Mouse (Mus musculus) 3T3-L1 (cell line): Measurements from ENCODE around the gene Ret.

Experiments used
- DNase-seq: peaks from one replicate; pipeline ENCODE4 v3.0.0-alpha.2; 2015; ENCODE audit warnings: low read depth, low spot score

Gene Ret

DNA sequence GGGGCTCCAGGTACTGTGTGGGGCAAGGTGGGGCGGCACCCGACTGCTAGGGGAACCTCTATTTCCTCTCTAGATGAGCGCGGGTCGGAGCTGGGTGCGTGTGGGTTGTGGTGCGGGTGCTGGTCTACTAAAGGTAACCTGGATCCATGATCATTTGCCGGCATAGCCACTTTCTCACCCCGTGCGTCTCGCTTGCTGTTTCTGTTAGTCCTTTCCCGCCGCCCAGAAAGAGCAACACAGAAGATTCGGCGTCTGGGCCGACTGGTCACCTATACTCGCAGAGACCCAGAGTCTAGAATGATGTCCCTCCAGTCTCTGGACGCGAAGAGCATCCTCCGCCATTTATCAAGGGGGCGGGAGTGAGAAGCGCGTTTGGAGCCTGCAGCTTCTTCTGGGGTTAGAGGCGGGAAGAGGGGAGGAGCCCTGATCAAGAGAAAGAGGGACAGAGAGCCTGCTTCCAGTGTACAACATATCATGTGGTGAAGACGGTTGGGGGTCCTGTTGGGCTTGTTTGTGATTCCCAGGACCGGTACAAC, at the start of gene Ret:
Ret (minus strand) TSS at position 279 of the 536 bp plus-strand sequence.
- no peak for DNase-seq

DNA sequence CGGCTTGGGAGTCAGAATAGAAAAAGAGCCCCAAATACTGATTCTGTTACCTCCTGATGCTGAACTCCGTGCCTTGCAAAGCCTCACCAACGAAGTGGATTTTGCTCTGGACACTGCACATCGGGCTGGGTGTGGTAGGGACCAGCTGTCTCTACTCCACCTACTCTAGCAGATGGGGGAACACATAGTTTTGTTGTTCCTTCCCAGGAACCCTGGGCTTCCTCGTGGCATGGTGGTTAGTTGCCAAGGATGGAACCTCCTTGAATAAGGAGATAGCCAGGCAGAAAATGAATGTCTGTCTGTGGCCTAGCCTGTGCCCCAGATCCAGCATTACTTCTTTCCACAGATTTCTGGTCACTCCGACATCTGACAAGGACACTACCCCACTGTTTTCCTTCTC, 49.6 kb upstream of the Ret start:
- no peak for DNase-seq

DNA sequence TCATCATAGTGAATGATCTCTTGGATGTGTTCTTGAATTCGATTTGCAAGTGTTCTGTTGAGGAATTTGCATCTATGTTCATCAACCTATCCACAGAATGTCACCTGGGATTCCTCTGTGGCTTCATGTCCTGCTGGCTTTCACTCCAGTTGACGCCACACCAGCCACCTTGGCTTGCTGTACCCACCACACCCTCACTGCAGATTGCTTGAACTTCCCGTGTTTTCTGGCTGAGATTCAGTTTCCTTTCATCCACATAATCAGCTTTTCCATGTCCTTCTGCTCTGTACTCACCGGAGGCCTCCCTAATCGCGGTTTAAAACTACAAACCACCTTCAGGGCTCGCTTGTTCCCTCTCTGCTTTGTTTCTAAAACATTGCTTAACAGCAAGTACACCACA, 46.6 kb upstream of the Ret start:
- no peak for DNase-seq

- no peak for DNase-seq
These were observed 45.4 kb upstream of the Ret start for GRCm38 (mm10) chr6:118242941-118243340.

GRCm38 (mm10) chr6:118226072-118226471, 28.6 kb upstream of the Ret start:
- DNase-seq, result no peak

- DNase-seq, result no peak
These were observed 25.0 kb upstream of the Ret start for GRCm38 (mm10) chr6:118222471-118222870.

- no peak for DNase-seq
These were observed 18.2 kb upstream of the Ret start for GRCm38 (mm10) chr6:118215676-118216075.

DNA sequence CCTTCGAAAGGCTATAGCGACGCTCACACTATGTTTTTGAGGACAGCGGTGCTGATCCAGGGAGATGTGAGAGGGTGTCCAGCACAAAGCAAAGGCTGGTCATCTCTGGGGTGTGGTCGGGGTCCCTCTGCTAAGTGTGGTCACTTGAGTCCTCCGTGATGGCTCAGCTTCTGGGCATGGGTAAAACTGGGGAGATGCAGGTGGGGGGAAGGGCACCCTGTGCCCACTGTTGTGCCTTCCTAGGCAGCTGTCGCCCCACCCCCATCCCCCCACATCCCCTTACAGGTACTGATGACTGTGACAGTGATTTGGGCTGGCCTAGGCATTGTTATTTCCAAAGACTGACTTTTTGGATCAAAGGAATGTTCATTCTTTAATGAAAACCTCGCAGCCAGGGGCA, 10.8 kb upstream of the Ret start:
- no peak for DNase-seq

DNA sequence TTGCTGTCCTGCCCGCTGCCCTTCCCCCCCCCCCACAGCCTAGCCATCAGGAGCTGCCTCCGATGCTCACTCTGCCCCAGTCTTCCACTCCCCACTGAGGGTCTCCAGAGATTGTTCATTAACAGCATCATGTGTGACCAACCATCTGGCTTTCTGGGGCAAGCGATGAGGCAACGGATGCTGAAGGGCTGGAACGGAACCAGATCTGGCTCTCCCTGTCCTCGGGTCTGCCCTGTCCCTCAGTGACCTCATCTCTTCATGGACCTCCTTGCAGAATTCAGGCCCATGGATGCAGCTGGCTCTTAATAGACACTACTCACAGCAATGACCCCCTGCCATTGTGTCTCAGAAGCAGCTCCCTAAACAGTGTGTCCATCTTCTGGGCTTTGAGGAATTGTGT, 8.9 kb upstream of the Ret start:
- DNase-seq, result no peak

DNA sequence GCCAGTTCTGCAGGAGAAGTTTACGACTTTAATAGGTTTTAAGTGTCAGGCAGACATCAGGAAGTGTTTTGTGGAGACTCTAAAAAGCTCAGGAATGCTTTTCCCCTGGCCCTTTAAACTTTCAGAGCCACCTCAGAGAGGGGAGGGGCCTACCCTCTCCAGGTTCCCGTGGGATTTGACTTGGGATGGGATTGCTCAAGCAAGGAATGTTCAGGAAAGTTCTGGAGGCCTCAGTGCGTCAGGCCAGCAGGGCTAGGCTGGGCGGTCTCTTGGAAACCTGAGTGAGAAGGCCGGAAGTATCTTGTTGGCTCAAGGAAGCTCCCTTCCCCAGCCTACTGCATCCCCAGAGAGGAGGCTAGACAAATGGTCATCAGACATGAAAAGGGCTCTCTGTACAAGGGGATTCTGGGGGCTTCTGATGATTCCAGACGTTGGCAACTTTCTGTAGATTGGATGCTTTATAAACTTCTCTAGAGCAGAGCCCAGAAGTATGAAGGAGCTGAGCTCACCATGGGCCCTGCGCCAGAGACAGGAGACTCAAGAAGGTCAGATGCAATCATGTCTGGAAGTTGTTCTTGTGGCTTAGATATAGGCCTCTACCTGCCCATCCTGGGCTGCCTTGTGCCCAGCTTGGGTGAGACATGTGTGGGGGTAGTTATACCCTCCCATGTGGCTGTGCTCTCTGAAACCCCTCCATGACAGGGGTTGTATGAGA, 7.8 kb upstream of the Ret start:
- peak; percentile 54 for DNase-seq

DNA sequence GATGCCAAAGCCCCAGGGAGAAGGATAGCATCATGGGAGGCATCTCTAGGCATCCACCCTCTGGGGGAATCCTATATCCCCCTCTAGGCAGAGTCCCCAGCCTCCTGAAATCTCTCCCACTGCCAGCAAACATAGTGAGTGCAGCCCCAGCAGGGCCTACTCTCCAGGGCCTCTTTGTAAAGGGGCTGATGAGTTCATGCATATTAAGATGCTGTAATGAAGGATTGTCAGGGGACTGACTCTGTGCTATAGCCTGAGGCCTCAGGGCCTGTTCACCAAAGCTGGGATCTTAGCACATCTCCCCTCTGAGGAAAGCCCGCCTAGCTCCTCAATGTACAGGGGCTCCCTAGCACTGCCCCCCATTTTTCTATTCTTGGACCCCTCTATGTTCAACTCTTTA, 6.6 kb upstream of the Ret start:
- no peak for DNase-seq

- DNase-seq, result no peak
These were observed 623 bp downstream of the Ret start for GRCm38 (mm10) chr6:118196751-118197439.

DNA sequence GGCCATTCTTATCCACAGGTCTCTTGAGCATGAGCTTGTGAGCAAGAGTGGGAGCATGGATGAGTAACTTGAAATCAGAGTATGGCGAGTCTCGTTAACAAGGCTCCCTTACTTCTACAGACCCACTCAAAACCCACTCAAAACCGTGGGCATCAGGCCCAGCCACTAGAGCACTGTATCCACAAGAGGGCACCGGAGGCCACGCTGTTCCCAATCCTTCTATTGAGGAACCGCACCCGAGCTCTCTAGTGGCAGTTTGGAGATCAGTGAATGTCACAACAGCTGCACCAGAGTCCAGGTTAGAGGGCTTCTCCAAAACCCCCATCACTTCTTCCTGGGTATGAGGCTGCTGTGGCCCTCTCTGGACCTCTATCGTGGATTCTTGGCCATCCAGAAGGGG, 2.4 kb downstream of the Ret start:
- peak; percentile 57 for DNase-seq

DNA sequence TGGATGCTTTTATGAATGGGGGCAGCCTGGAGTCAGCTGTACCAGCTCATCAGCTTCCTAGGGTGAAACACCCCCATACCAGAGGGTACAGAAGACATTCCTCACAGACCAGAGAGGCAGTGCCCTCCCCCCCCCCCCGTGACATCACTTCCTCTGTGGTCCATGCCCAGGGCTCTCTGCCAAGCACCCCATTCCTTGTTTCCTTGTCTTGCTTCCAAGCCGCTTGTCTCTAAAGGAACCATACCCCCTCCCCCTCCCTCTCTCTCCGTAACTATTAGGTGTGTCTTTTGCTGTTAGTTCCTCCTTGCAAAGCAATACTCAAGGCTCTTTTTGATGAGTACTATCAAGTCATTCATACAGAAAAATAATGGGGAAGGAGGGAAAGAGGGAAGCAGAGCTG, 4.6 kb downstream of the Ret start:
- no peak for DNase-seq

GRCm38 (mm10) chr6:118192199-118192598, 5.3 kb downstream of the Ret start:
- no peak for DNase-seq

GRCm38 (mm10) chr6:118189764-118190163, 7.8 kb downstream of the Ret start:
- no peak for DNase-seq

DNA sequence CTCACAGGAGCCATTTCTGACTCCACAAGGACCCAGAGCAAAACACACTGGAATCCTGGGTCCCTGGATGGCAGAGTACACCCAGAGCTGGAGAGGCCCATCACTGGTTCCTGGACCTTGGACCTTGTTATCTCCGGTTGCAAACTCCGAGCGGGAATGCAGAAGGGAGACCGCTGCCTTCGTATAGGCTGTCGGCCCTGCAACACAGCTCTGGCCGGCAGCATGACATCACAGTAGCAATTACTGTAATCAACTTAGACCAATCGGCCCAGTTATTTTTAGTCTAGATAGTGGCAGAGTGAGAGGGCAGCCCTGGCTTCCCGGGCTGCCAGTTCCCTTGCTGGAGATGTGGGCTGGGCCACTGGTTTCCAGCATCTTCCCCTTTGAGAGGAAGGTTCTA, 8.9 kb downstream of the Ret start:
- no peak for DNase-seq

- no peak for DNase-seq
These were observed 10.3 kb downstream of the Ret start for GRCm38 (mm10) chr6:118187285-118187641.

- DNase-seq, result no peak
These were observed 10.8 kb downstream of the Ret start for GRCm38 (mm10) chr6:118186620-118187284.

DNA sequence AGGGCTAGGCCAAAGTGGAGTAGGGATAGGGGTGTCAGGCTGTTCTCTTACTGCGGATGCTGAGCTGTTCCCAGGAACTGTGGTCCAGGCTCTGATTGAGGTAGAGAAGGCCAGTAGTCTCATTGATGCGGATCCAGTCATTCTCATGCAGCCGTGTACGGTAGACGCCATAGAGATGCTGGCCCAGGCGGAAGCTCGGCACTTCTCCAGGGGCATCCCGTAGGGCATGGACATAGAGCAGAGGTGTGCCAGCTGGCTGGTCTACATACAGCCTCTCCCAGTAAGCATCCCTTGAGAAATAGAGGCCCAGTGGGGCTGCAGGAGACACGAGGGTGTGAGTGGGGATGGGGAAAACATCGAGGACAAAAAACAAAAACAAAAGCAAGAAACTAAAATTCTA, 13.4 kb downstream of the Ret start:
- no peak for DNase-seq

- DNase-seq, result no peak
These were observed 17.5 kb downstream of the Ret start for GRCm38 (mm10) chr6:118180085-118180423.

DNA sequence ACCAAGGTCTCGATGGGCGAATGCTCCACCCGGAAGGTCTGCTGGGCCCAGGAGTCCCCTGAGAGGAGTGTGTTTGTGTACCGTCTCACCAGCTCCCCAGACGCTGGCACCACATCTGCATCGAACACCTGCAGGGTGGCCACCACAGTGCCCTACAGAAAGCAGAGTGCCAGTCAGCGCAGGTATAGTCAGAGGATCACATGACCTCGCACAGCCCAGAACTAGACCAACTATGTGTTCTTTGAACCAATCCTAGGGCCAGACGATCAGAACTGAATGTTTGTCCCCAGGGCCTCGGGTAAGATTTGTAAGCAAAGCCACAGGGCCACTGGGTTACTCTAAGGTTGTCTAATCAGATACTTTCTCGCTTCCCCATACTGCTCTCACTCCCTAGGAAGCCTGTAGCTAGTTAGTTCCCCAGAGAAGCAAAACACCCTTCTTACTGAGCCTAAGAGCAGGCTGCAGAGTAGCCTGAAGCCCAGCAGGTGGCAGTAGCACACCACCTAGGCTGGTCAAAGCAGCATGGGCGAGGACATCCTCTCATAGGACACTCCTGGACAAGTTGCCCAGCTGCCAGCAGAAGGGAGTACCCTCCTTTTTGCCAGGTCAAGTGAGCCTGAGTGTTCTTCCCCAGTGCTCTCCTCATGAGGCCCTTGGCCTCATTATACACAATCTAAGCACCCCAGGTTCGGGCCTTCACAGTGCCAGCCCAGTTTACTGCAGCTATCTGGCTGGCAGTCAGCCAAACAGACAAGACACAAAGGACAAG, 18.0 kb downstream of the Ret start:
- peak; percentile 88 for DNase-seq
